Mouse (Mus musculus) CD4-positive naive resting alpha-beta T cell, adult 57 days (primary cell): ENCODE measurements around the gene Fam169a. TPM values are rescaled to one million over a fixed set of nuclear protein-coding genes. Genes with fewer than 3 reads are reported as not detected.

ENCODE experiments used
- total RNA-seq: library from RNA; stranded (reverse); gene quantifications from one replicate; pipeline ENCODE4 v1.2.4, GENCODE M21; 2023

The Fam169a gene
- total RNA-seq: not detected

DNA sequence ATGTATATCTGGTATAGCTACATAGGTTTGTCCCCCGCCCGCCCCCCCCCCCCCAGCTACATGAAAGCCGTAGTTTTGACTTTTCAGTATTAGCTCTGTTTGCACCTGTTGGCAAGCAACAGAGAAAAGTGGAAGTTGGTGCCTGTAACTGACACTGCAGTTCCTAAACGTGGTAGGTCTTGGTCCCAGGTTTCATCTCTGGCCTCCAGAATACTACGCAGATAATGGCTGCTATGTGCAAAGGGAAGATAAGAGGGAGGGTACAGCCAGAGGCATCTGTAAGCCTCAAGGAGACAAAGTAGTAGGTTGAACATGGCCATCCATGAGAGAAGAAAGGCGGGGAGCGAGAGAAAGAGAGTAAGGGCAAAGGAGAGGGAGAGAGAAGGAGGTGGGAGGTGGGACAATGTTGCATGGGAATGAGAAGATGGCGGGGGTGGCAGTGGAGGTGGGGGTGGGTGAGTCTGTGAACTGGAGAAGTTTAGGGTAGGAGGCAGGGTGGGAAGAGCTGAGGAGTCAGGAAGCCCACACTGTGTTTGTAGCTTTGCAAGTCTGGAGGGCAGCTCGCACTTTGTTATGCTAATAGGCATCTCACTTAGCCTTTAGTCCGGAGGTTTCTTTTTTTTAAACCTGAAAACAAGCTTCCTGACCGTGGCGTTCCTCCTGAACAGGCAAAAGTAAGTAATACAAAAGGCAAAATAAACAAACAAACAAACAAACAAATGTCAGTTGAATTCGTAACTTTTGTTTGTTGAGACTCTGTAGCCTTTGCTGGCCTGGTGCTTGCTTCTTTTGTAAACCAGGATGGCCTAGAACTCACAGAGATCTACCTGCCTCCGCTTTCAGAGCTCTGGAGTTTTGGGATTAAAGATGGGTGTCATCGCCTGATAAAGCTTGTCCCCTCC lies at the start of gene Fam169a:
Fam169a (plus strand) TSS at position 638 of the 902 bp plus-strand sequence.

DNA sequence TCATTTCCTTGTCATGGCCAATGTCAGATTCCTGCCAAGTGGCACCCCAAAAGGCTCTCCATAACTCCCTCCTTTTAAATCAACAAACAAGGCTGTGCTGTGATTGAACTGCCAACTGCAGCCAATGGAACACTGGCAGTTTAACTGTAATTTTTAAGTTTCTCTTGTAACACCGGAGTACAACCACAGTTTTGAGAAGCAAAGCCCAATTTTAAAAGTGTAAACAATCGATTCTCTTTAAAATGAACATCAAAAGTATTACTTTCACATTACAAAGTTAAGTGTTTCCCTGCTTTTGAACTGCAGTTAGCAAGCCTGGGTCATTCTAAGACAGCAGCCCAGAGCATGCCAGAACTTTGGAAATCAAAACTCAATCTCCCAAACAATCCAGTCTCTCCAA lies 32.8 kb upstream of the Fam169a start, which contains the start of gene 1700029F12Rik:
1700029F12Rik (minus strand) TSS at position 101 of the 400 bp plus-strand sequence.

DNA sequence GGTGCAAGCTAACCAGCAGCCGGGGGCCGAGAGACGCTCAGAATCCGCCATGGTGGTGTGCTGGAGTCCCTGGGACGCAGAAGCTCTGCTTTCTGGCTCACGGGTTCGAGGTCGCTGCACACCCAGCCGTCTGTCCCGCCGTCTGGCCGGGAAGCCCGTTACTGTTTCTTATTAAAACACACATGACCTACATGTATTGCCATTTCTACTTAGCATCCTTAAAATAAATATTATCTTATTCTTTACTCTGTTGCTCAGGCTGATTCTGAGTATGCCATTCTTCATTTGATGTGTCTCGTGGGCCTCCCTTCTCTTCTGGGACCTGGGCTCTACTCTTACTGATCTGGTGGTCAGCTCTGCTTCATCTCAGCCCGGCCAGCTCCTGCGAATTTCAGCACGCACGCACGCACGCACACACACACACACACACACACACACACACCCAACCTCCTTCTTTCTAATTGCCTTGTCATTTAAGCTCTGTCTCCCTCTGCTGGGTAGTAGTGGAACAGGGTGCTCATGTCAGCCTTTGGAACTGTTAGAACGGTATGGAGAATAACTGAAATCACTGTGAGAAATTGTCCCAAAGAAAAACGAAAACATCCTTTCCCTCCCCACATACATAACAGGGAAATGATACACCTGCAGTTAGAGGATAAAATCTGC lies 32.2 kb downstream of the Fam169a start, which contains the start of gene Gm6169:
Gm6169 (minus strand) TSS at position 51 of the 666 bp plus-strand sequence.

GRCm38 (mm10) chr13:97137466-97138400 lies 70.6 kb downstream of the Fam169a start, which contains the start of the genes Gfm2 and Nsa2:
TSS of gene Gfm2 (plus strand) at chr13:97137937.
TSS of gene Nsa2 (minus strand) at chr13:97137937.

Other genes with a start within 250 kb of the Fam169a start
- not detected for gene Gcnt4, start 142.6 kb upstream of the Fam169a start, total RNA-seq
- not detected for gene 1700029F12Rik, start 32.9 kb upstream of the Fam169a start, total RNA-seq
- gene Gm6169, start 32.0 kb downstream of the Fam169a start, total RNA-seq: 4.4 TPM
- gene Gfm2, start 70.7 kb downstream of the Fam169a start, total RNA-seq: 31.5 TPM
- 163 TPM for gene Nsa2, start 70.7 kb downstream of the Fam169a start, total RNA-seq
- gene Hexb, start 131.1 kb downstream of the Fam169a start, total RNA-seq: 33.8 TPM
- 31.0 TPM for gene Enc1, start 173.8 kb downstream of the Fam169a start, total RNA-seq